8 mouse cellular contexts compared by ENCODE assay signal in the genomic region with DNA sequence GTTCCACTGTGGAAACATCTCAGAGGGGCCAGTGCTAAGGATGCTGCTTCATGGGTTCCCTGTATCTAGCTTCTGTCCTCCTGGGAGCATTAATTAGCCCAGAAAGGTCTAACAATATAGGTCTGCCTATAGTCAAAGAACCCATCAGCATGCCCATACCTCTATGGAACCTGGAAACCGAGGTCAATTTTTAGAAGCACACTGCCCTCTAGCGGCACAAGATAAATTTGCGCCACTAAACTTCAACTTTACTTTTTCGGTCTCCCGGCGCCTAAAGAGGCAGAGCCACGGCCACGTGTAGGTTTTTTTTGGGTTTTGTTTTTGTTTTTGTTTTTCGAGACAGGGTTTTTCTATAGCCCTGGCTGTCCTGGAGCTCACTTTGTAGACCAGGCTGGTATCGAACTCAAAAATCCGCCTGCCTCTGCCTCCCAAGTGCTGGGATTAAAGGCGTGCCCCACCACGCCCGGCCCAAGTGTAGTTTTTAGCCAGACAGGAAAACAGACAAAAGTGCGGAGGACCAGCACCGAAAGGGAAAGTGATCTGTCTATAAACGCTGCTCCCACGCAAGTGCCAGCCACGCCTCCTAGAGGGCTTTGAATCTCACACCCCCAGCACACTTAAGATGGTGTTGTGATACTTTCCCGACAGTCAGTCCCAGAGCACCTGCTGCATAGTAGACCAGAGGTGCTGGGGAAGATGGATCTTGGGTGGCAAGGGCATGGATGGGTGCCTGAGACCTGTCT. TPM values are rescaled to one million over a fixed set of nuclear protein-coding genes. Genes with fewer than 3 reads are reported as not detected.
DNase-seq lines count a peak whose midpoint lies in the region; ATAC-seq lines count a peak whose summit lies in the region.

No protein-coding gene starts in this region.

- WGBS in liver, embryonic 11.5 days: 2% methylated on average over 20 of the region's 20 CpGs

- peak overlapping the region; percentile 89 for H3K4me2 ChIP-seq in liver, embryonic 11.5 days

- no peaks in the 10 kb centered on the region for H3K36me3 ChIP-seq in liver, embryonic 11.5 days (ENCODE audit: control insufficient read depth, insufficient read depth, low read length)
- H3K36me3 ChIP-seq in splenic B cell, adult 2 months (ENCODE audit: control insufficient read depth, insufficient read depth, low read length, poor library complexity, severe bottlenecking): no peaks in the 10 kb centered on the region

- no peak overlapping the region for H3K9ac ChIP-seq in liver, embryonic 11.5 days (ENCODE audit: low read depth, low read length)

- peaks cover 5% of the 10 kb centered on the region for H3K4me1 ChIP-seq in liver, embryonic 11.5 days (replicated peaks; ENCODE audit: control insufficient read depth, insufficient read depth, low read length)

- peak; percentile 44 for DNase-seq in urinary bladder, postnatal 14 days (ENCODE audit: low spot score)
- DNase-seq in urinary bladder, postnatal 10 days (ENCODE audit: low spot score): no peak
- DNase-seq in embryo, embryonic 10 days (ENCODE audit: low spot score): peak; percentile 69
- peak; percentile 59 for DNase-seq in heart, adult 8-10 months (ENCODE audit: low spot score)
- peak; percentile 71 for DNase-seq in kidney, adult 9 months
- DNase-seq in liver, embryonic 11.5 days (ENCODE audit: low spot score): peak; percentile 53
- DNase-seq in splenic B cell, adult 2 months (ENCODE audit: low read depth, low spot score): peak; percentile 87

- peak overlapping the region; percentile 57 for H3K4me3 ChIP-seq in liver, embryonic 11.5 days (ENCODE audit: low read depth, low read length)

- peak; percentile 49; the same call in 1 of the 2 replicates for ATAC-seq in liver, embryonic 11.5 days (replicated peaks; ENCODE audit: low FRiP score)
- peak; percentile 57 for ATAC-seq in monocyte, adult 5-6 weeks (replicated peaks; ENCODE audit: insufficient number of reproducible peaks, low FRiP score, low TSS enrichment, poor library complexity, severe bottlenecking)

- no peaks in the 10 kb centered on the region for H3K9me3 ChIP-seq in liver, embryonic 11.5 days (ENCODE audit: control insufficient read depth, low read length)

- H3K27me3 ChIP-seq in liver, embryonic 11.5 days (replicated peaks; ENCODE audit: control insufficient read depth, insufficient read depth, low read length): peaks cover 9% of the 10 kb centered on the region
- H3K27me3 ChIP-seq in splenic B cell, adult 2 months (ENCODE audit: control insufficient read depth, insufficient read depth, low read length, poor library complexity, severe bottlenecking): no peaks in the 10 kb centered on the region

- no peak overlapping the region for H3K27ac ChIP-seq in liver, embryonic 11.5 days (ENCODE audit: low read depth, low read length)

RNA-seq across cellular contexts. Expression of gene Cfap77, which starts 0.9 kb away (rescaled TPM):
- total RNA-seq in heart, adult 8-10 months (2022): not detected
- polyA plus RNA-seq in liver, embryonic 11.5 days (2014; fragmentation: Nextera tagmentation; extraction: Ambion mirVana): 0.25 and 0.71 TPM in 2 replicates
- 1.7 TPM in 1 of 3 replicates, not detected in the others for total RNA-seq in monocyte, adult 5-6 weeks (2017)

RNA-seq across cellular contexts. Expression of gene Ttf1, which starts 6.1 kb away (rescaled TPM):
- 1 to 10 TPM; 5.2 to 6.3 (median 6.1) TPM for total RNA-seq in heart, adult 8-10 months (2022)
- 11.0 and 11.1 TPM in 2 replicates for polyA plus RNA-seq in liver, embryonic 11.5 days (2014; fragmentation: Nextera tagmentation; extraction: Ambion mirVana)
- total RNA-seq in monocyte, adult 5-6 weeks (2017): 20.0 to 44.0 TPM (median 29.0 TPM) in 3 replicates
